Mouse (Mus musculus): ENCODE results near the gene Foxn3. TPM values are rescaled to one million over a fixed set of nuclear protein-coding genes. Genes with fewer than 3 reads are reported as not detected.

Foxn3 gene
- polyA plus RNA-seq, 1 experiment from 2014 or later: 41.9 TPM

GRCm38 (mm10) chr12:99608279-99608955, 45.0 kb upstream of the Foxn3 start:
- Histone ChIP-seq H3K27me3 (replicated peaks; ENCODE audit: control insufficient read depth, insufficient read depth, low read length) (no peaks in the 10 kb centered on the region), H3K9me3 (ENCODE audit: control insufficient read depth) (no peaks in the 10 kb centered on the region), H3K4me3 (ENCODE audit: low read depth, low read length) (no peak overlapping the region), H3K4me1 (replicated peaks; ENCODE audit: control insufficient read depth, insufficient read depth, low read length) (no peaks in the 10 kb centered on the region), H3K36me3 (ENCODE audit: control insufficient read depth, insufficient read depth) (no peaks in the 10 kb centered on the region), H3K9ac (ENCODE audit: low read depth, low read length) (no peak overlapping the region), H3K27ac (ENCODE audit: low read depth, low read length) (no peak overlapping the region), H3K4me2 (replicated peaks; ENCODE audit: low read depth) (no peak overlapping the region)
- no peak for ATAC-seq
- WGBS: 72% methylated on average over 10 of the region's 10 CpGs
- no peak for TF ChIP-seq CTCF (IDR thresholded peaks at IDR 0.05; ENCODE audit: low read depth)

GRCm38 (mm10) chr12:99603381-99603780, 40.0 kb upstream of the Foxn3 start:
- H3K36me3 ChIP-seq (ENCODE audit: control insufficient read depth, insufficient read depth): no peaks in the 10 kb centered on the region
- H3K9ac ChIP-seq (ENCODE audit: low read depth, low read length): no peak overlapping the region
- no peak overlapping the region for H3K4me3 ChIP-seq (ENCODE audit: low read depth, low read length)
- 88% methylated on average over 2 of the region's 2 CpGs for WGBS
- no peak overlapping the region for H3K27ac ChIP-seq (ENCODE audit: low read depth, low read length)
- ATAC-seq: no peak
- no peak overlapping the region for H3K4me2 ChIP-seq (replicated peaks; ENCODE audit: low read depth)
- no peak for TF ChIP-seq CTCF (IDR thresholded peaks at IDR 0.05; ENCODE audit: low read depth)
- H3K9me3 ChIP-seq (ENCODE audit: control insufficient read depth): no peaks in the 10 kb centered on the region
- no peaks in the 10 kb centered on the region for H3K27me3 ChIP-seq (replicated peaks; ENCODE audit: control insufficient read depth, insufficient read depth, low read length)
- no peaks in the 10 kb centered on the region for H3K4me1 ChIP-seq (replicated peaks; ENCODE audit: control insufficient read depth, insufficient read depth, low read length)

- TF ChIP-seq CTCF (IDR thresholded peaks at IDR 0.05; ENCODE audit: low read depth): no peak
- no peak for ATAC-seq
- Histone ChIP-seq H3K4me1 (replicated peaks; ENCODE audit: control insufficient read depth, insufficient read depth, low read length) (no peaks in the 10 kb centered on the region), H3K9me3 (ENCODE audit: control insufficient read depth) (no peaks in the 10 kb centered on the region), H3K27ac (ENCODE audit: low read depth, low read length) (no peak overlapping the region), H3K4me2 (replicated peaks; ENCODE audit: low read depth) (no peak overlapping the region), H3K4me3 (ENCODE audit: low read depth, low read length) (no peak overlapping the region), H3K9ac (ENCODE audit: low read depth, low read length) (no peak overlapping the region), H3K27me3 (replicated peaks; ENCODE audit: control insufficient read depth, insufficient read depth, low read length) (no peaks in the 10 kb centered on the region), H3K36me3 (ENCODE audit: control insufficient read depth, insufficient read depth) (no peaks in the 10 kb centered on the region)
- 89% methylated on average over 3 of the region's 3 CpGs for WGBS
These were observed 38.5 kb upstream of the Foxn3 start for GRCm38 (mm10) chr12:99601841-99602240.

- H3K4me3 ChIP-seq (ENCODE audit: low read depth, low read length): no peak overlapping the region
- no peak for TF ChIP-seq CTCF (IDR thresholded peaks at IDR 0.05; ENCODE audit: low read depth)
- no peaks in the 10 kb centered on the region for H3K9me3 ChIP-seq (ENCODE audit: control insufficient read depth)
- no peak overlapping the region for H3K9ac ChIP-seq (ENCODE audit: low read depth, low read length)
- no peaks in the 10 kb centered on the region for H3K27me3 ChIP-seq (replicated peaks; ENCODE audit: control insufficient read depth, insufficient read depth, low read length)
- no peak overlapping the region for H3K4me2 ChIP-seq (replicated peaks; ENCODE audit: low read depth)
- 53% methylated on average over 8 of the region's 8 CpGs for WGBS
- no peak for ATAC-seq
- no peak overlapping the region for H3K27ac ChIP-seq (ENCODE audit: low read depth, low read length)
- H3K36me3 ChIP-seq (ENCODE audit: control insufficient read depth, insufficient read depth): no peaks in the 10 kb centered on the region
- H3K4me1 ChIP-seq (replicated peaks; ENCODE audit: control insufficient read depth, insufficient read depth, low read length): no peaks in the 10 kb centered on the region
These were observed 38.0 kb upstream of the Foxn3 start for GRCm38 (mm10) chr12:99601392-99601791.

- no peaks in the 10 kb centered on the region for H3K36me3 ChIP-seq (ENCODE audit: control insufficient read depth, insufficient read depth)
- TF ChIP-seq CTCF (IDR thresholded peaks at IDR 0.05; ENCODE audit: low read depth): no peak
- no peak for ATAC-seq
- H3K27ac ChIP-seq (ENCODE audit: low read depth, low read length): no peak overlapping the region
- no peak overlapping the region for H3K4me3 ChIP-seq (ENCODE audit: low read depth, low read length)
- no peak overlapping the region for H3K4me2 ChIP-seq (replicated peaks; ENCODE audit: low read depth)
- 62% methylated on average over 7 of the region's 7 CpGs for WGBS
- H3K9ac ChIP-seq (ENCODE audit: low read depth, low read length): no peak overlapping the region
- H3K27me3 ChIP-seq (replicated peaks; ENCODE audit: control insufficient read depth, insufficient read depth, low read length): no peaks in the 10 kb centered on the region
- H3K9me3 ChIP-seq (ENCODE audit: control insufficient read depth): no peaks in the 10 kb centered on the region
- H3K4me1 ChIP-seq (replicated peaks; ENCODE audit: control insufficient read depth, insufficient read depth, low read length): no peaks in the 10 kb centered on the region
These were observed 36.2 kb upstream of the Foxn3 start for GRCm38 (mm10) chr12:99599606-99600005.

GRCm38 (mm10) chr12:99596397-99596796, 33.0 kb upstream of the Foxn3 start:
- Histone ChIP-seq H3K4me3 (ENCODE audit: low read depth, low read length) (no peak overlapping the region), H3K9me3 (ENCODE audit: control insufficient read depth) (no peaks in the 10 kb centered on the region), H3K36me3 (ENCODE audit: control insufficient read depth, insufficient read depth) (no peaks in the 10 kb centered on the region), H3K4me1 (replicated peaks; ENCODE audit: control insufficient read depth, insufficient read depth, low read length) (no peaks in the 10 kb centered on the region), H3K27ac (ENCODE audit: low read depth, low read length) (no peak overlapping the region), H3K27me3 (replicated peaks; ENCODE audit: control insufficient read depth, insufficient read depth, low read length) (no peaks in the 10 kb centered on the region), H3K4me2 (replicated peaks; ENCODE audit: low read depth) (no peak overlapping the region), H3K9ac (ENCODE audit: low read depth, low read length) (no peak overlapping the region)
- 93% methylated on average over 2 of the region's 2 CpGs for whole genome bisulfite sequencing
- TF ChIP-seq CTCF (IDR thresholded peaks at IDR 0.05; ENCODE audit: low read depth): no peak
- no peak for ATAC-seq

All from intestine, postnatal 0 days (tissue).